Mouse (Mus musculus) cerebellum, adult (tissue): ENCODE results near the gene Actl6a.
A peak's percentile ranks its signal among the peaks of the same experiment; 100 is the strongest.
"Not testable (repeated sequence)": the region's sequence is repeated elsewhere in the genome, so short reads cannot be mapped to it uniquely, and the experiment has no call there.

Experiments
- ATAC-seq: cut with Nextera tagmentation; 2 replicates; pipeline ENCODE4 v1.9.2; 2017; ENCODE audit warnings: mild to moderate bottlenecking, moderate library complexity, mixed read lengths; ENCODE audit not compliant: insufficient number of reproducible peaks, low FRiP score, low TSS enrichment

The Actl6a gene

DNA sequence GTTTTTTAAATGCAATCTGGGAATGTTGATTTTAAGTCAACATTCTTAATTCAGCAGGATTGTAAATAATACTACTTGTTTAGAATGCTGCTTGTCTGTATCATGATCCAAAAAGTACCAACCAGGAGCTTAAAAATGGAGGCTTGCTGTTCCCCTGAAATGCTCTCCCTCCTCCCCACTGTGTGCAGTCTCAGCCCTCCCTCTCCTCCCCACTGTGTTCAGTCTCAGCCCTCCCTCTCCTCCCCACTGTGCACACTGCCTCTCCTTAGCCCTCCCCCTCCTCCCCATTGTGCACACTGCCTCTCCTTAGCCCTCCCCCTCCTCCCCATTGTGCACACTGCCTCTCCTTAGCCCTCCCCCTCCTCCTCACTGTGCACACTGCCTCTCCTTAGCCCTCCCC is 39.3 kb downstream of the Actl6a start:
- not testable (repeated sequence) for ATAC-seq

DNA sequence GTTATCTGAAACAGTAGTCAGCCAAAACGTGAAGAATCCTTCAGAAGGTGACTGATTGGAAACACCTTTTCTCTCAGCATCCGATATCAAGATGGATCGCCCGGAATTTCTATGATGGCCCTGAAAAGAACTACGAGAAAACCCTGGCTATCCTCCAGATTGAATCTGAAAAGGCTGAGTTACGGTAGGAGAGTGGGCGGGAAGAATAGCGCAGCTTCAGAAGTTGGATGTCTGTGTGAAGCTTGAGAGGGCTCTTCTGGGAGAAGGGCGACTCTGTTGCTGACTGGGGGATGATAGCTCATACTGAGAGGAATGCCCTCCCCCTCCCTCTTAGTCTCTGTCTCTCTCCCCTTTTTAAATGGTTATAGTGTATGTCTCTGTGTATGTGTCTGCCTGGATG is 42.3 kb downstream of the Actl6a start:
- ATAC-seq, result no peak

DNA sequence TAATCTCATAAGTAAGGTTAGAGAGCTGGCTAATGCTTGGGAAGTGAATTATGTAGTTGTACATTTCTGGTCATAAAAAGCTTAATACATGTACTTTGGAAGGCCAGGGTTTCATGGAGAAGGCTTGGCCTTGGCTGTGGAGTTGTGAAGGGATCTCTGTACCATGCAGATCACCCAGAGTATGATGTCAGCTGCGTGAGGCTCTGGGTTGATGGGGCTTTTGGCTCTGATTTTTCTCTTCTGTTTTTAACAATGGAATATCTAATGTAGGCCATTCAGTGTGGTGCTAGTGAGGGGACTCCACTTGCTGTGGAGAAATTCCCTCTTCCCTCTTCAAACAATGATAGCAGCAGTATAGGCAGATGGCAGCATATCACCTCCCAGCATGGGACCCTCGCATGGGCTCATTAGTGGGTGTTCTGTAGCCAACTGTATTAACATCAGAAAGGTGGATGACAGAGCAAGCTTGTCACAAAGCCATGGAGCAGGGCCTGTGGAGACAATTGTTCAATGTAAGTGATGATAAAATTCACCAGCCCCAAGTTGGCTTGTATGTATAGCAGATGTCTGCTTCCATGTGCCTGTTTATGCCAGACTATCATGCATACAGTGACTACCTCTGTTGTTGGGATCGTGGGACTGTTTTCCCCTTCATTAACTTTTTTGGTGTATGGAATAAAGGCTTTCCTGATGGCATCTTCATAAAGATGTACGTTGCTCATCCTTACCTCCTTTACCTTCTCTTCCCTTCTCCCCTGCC is 43.9 kb downstream of the Actl6a start:
- peak; percentile 37 for ATAC-seq

DNA sequence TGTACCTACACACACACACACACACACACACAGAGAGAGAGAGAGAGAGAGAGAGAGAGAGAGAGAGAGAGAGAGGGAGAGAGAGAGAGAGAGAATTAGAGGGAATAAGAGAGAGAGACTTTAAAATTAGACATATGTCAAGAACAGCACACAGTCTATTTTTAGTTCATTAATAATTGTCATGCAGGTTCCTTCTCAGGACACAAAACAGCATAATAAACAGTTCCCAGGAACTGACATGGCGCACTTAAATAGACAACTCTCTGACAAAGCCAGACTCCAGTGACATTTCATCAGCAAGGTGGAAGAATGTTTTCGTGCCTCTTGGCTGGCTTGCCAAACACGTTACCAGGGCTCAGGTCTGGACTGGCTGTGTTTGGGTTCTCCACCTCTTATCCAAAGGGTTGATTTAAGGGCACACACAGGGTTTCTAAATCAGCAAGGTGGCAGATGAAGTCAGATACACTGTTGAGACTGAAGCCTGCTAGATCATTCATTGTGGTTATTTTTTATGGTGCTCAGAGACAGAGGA is 48.4 kb downstream of the Actl6a start:
- ATAC-seq, result no peak

DNA sequence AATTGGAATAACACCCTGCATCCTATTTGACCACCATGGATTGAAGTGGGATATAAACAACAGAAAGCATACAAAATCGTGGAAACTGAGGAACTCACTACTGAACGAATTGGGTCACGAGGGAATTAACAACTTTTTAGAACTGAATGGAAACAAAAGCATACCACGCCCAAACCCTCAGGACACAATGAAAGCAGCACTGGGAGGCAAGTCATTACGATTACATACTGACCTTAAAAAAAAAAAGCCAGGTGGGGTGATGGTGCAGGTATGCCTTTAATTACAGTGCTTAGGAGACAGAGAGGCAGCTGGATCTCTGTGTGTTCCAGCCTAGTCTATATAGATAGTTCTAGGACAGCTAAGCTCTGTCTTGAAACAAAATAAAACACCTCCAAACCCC is 53.1 kb downstream of the Actl6a start:
- ATAC-seq, result no peak

DNA sequence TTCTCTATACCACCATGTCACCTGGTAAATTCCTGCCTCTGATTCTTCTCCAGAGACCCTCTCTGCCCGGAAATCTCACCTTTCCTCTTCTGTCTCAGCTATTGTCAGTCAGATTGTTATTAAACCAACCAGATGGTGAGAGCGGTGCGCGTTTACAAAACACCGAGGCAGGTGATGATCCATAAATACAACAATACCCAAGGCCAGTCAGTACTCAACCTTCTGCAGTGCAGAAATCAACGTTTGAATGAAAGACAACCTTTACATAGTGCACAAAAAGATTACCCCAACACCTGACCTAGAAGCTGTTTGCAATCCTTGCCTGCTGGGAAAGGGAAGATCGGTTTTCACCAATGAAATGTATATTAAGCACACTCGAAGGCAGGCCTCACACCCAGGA is 56.9 kb downstream of the Actl6a start:
- ATAC-seq, result no peak

DNA sequence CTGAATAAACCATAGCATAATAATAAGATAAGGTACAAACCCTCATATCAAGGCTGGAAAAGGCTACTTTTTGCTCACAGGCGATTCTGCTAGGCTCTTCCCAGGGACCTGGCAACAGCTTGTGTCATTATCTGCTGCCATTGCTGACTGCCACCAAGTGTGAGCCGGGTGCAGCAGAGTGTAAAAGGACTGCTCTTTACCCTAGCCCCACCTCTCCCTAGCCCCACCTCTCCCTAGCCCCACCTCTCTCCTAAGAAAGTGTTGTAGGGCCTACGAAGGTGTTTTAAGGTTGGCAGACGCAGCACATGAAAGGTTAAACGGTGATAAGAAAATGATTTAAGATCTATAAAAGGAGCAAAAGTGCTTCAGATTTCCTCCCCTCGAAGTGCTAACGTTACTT is 57.8 kb downstream of the Actl6a start:
- no peak for ATAC-seq

DNA sequence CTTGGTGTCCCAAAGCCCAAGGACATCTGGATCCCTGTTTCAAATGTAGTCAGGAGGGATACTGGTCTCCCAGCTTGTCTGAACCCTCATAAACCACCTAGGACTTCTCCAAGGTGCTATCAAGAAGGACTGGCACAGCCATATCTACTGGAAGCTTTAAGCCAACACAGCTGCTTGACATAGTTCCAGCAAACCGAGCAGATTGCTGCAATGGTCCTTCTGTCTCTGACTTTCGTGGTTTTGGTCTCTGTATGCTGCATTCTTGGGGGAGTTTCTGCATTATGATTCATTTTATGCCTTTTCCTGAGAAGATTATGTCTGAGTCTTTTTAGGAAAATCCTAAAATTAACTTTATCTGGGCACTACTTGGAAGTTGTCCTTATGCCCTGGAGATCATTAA is 64.7 kb downstream of the Actl6a start:
- ATAC-seq, result no peak
